Mouse (Mus musculus) gastrocnemius, adult 18-20 months (tissue): ENCODE results near the gene Cacnb4. TPM values are rescaled to one million over a fixed set of nuclear protein-coding genes. Genes with fewer than 3 reads are reported as not detected.

ENCODE experiments used
- DNase-seq: peaks from one replicate; pipeline ENCODE4 v3.0.0; 2021; ENCODE audit warnings: low spot score
- total RNA-seq, 2 experiments: library from RNA; stranded (reverse); gene quantifications; 2 replicates each; pipeline ENCODE4 v1.2.3; 2021

Cacnb4 gene
- total RNA-seq, 2 experiments from 2014 or later, result 0.21 to 0.55 TPM

GRCm38 (mm10) chr2:52525876-52526592, 150.6 kb downstream of the Cacnb4 start:
- DNase-seq, result no peak

DNA sequence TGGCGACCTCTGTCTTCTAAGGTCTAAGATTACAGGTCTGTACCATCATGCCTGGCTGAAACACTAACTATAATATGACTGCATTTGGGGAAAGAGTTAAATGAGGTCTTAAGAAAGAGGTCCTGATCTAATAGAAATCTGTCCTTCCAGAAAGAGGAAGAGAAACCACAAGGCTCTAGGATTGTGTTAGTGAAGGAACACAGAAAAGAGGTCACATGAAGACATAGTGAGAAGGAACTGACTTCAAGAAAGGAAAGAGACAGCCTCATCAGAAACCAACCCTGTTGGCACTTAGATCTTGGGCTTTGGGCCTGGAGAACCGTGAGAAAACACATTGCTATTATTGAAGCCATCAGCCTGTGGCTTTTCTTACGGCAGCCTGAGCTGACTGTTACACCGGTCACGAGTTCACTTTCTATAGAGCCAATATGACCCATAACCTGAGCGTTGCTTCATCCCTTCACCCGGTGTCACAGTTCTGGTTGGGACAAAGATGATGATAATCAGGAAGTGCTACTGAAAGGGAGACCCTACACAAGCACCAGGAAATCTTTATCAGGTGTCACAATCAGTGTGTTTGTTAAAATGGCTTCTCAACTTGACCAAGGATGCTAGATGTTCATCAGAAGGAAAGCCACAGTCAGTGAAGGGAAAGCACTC, 153.4 kb downstream of the Cacnb4 start:
- no peak for DNase-seq

DNA sequence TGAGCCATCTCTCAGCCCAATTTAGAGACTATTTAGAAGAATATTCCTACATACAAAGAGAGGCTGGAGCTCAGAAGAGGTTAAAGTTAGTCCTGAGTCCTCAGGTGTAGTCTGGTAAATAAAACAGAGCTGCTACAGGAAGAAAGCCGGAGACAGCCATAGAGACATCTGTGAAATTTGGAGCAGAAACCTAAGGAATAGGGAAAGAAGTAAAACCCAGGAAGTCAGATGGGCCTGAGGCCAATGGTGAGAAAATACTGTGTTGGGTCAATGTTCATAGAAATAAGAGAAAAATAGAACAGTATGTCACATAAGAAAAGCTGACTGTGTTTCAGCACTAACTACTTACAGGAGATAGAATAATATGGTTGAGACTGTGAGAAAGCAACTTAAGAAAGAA, 155.6 kb downstream of the Cacnb4 start:
- no peak for DNase-seq

- no peak for DNase-seq
Observed at GRCm38 (mm10) chr2:52518740-52519139, 157.9 kb downstream of the Cacnb4 start.

DNA sequence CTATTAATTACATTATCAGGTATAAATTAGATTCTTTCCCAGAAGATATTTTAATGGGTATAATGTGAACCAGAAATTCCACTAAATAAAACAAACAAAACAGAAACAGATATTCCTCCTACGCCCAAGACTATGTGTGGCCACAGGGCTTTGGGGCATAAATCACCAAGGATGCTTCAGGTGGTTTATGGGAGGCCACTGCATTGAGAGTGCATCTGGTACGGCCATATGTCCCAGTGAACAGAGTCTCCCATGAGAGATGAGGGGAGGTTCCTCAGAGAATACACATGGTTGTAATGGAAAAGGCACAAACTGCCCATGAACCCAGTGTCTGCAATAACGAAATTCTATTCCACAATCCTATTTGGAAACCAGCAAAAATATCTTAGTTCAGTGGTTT, 160.1 kb downstream of the Cacnb4 start:
- DNase-seq, result no peak

DNA sequence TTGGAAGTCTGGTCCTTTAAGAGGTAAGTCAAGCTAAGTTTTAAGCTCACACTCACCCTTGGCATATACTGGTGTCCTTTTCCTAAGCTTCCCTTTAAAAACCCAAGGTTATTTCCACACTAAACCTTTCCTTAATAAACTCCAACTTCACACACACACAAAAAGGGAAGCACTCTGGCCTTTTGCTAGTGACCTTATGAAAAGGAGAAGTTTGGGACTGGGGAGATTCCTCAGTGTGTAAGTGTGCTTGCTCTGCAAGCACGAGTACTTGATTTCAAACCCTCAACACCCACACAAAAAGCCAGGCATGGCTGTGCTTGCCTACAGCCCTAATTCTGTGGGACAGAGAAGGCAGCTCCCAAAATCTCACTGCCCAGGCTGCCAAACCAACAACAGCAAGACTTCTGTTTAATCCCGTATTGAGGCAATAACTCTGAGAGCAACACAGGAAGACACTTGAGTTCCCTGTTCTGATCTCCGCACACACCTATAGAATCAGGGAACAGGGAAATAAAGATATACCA, 163.7 kb downstream of the Cacnb4 start:
- no peak for DNase-seq

DNA sequence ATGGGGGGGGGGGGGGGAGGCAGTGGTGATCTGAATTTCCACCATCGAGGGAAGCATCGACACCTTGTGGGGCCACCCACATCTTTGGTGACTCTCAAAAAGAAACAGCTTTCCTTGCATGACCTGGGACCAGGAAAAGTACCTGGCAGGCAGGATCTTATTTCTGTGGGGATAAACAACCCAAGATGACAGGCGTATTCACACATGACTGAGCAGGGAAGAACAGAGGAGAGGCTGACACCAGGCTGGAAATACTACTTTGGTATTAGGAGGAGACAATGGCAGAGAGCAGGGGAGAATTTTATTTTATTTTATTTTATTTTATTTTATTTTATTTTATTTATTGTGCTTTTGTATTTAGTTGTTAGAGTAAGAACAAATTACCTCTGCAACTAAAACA, 164.4 kb downstream of the Cacnb4 start:
- no peak for DNase-seq

DNA sequence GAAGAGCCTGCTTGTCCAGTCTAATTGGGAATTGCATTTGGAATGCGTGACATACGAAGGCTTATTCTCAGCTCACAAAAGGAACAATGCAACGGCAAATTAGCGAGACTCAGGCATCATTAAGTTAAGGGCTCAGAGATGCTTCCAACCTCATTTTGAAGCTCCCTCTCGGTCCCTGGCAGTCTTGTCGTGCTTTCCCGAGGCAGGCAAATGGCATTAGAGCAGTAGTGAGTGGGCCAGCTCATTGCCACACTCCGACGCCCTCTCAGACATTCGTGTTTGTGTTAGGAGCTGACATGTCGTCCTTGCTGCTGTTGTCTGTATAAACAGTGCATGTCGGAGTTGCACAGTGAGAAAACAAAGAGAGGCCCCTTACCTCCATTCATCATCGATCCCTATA, 164.8 kb downstream of the Cacnb4 start:
- DNase-seq, result no peak

DNA sequence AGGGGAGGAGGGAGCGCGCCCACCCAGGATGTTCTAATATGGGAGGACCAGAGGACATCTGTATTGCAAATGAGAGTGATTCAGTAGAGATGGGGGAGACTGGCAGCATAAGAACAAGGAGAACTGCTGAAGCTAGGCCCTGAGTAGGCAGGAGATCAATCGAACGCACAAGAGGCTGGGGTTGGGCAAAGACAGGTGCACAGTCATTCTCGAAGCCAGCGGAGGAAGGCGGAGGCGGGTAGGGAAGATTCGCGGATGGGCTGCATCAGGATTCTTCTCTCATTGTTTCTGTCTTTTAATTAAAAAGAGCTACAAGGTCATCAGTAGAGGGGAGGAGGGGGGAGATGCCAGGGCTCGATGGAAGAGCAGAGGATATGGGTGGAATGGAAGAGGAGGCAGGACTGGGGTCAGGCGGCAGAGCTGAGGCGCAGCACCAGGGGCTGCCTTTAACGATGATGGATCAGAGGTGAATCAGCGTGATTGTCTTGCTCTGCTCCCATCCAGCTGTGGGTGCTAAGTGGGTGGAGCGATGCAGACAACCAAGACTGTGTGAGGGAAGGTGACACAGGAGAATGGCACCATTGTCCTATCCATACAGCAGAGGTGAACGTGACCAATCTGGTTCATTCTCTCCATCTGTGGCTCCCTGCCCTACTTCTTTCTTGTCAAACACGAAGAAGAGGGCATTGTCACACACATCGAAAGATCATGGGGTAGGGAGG, 166.7 kb downstream of the Cacnb4 start:
- no peak for DNase-seq

- DNase-seq, result no peak
Observed at GRCm38 (mm10) chr2:52505164-52505563, 171.5 kb downstream of the Cacnb4 start.

DNA sequence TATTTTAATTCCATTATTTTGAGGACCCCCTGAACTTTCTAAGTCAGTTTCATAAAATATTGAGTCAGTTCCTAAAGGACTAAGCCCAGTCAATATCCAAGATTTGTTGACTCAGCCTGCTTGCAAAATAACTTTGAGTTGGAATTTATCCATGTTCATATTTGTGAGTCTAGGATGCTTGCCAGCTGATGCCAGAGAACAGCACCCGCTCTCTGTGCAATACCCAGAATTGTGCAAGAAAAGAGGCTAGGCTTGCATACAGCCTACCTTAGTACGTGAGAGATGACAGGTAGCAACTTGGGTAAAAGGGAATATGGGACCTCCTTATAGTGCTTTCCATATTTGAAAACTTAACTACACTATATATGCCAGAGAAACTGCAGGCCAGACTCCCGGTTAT, 171.9 kb downstream of the Cacnb4 start:
- DNase-seq, result peak; percentile 23

GRCm38 (mm10) chr2:52499849-52500262, 176.8 kb downstream of the Cacnb4 start:
- DNase-seq, result peak; percentile 49

DNA sequence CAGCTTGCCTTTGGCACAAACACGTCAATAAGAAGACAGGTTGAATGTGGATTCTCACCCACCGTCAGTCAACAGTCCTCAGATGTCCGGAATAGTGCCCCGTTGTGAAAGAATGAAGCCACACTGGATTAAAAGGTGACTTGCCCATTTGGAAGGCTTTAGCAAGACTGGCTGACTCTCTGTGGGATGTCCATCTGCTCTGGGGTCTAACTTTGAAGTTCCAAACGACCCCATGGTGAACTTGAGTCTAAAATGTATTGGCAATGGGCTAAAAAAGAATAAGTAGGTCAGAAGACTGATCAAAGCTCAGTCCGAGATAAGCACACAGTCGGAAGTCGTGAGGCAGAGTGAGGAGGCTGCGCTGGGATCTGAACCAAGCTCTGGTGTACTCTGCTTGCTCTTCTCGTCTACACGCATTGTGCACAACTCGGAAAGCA, 177.5 kb downstream of the Cacnb4 start:
- no peak for DNase-seq

GRCm38 (mm10) chr2:52495097-52495694, 181.4 kb downstream of the Cacnb4 start:
- DNase-seq, result no peak

- DNase-seq, result no peak
Observed at GRCm38 (mm10) chr2:52494274-52494673, 182.4 kb downstream of the Cacnb4 start.

DNA sequence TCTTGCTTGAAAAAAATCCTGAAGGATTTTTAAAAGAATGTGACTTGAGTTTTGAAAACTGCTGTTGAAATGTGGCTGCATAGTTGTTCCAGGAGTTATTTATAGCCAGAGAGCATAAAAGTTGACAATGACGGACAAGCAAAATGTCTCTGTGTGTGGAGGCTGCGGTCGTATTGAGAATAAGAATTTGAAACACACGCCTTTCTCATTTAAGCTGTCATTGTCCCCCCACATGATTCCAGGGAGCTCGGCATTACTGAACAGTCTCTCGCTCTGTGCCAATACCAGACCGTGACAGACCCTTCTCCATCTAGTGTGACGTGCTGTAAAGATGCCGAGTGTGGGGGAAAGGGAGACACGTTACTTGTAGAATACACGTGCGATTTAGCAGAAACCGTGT, 183.8 kb downstream of the Cacnb4 start:
- no peak for DNase-seq

- no peak for DNase-seq
Observed at GRCm38 (mm10) chr2:52489840-52490239, 186.8 kb downstream of the Cacnb4 start.

GRCm38 (mm10) chr2:52483496-52483895, 193.1 kb downstream of the Cacnb4 start:
- DNase-seq, result no peak

GRCm38 (mm10) chr2:52480476-52480875, 196.2 kb downstream of the Cacnb4 start:
- no peak for DNase-seq

GRCm38 (mm10) chr2:52478501-52478900, 198.1 kb downstream of the Cacnb4 start:
- DNase-seq, result no peak

DNA sequence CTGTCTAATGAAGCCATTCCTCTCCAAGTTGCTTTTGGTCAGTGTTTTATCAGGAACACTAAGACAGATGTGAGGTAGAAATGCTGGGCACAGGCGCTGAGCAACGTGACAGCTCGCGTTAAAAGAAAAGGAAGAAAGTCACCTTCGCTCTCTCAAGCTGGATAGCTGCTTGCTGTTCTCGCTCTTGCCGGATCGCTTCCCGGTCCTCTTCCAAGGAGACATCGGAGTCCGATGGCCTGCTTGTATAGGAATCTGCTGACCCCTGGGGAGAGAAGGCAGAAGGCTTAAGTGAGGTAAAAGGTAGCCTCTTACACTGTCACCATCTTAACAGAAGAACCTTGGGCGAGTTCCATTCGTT, 199.1 kb downstream of the Cacnb4 start:
- DNase-seq, result no peak
